Mouse (Mus musculus) left cerebral cortex, adult 2 months (tissue): ENCODE data around the gene Degs2. TPM values are rescaled to one million over a fixed set of nuclear protein-coding genes. Genes with fewer than 3 reads are reported as not detected.

Experiments used
- DNase-seq, 2 experiments: peaks; one replicate each; pipeline ENCODE4 v3.0.0; 2021 to 2022; ENCODE audit warnings: low spot score in 2 of 2, mixed read lengths in 1 of 2; ENCODE audit errors: extremely low spot score in 1 of 2
- H3K27ac ChIP-seq: fragments of 200-600 bp; 2 replicates; pipeline ENCODE4 v1.8.1; 2022
- H3K4me3 ChIP-seq: fragments of 200-600 bp; 2 replicates; pipeline ENCODE4 v1.8.1; 2022
- CTCF ChIP-seq: fragments of 200-600 bp; IDR thresholded peaks from 2 replicates; pipeline ENCODE4 v1.8.1; 2022; ENCODE audit warnings: antibody characterized with exemption, mild to moderate bottlenecking, moderate library complexity
- intact Hi-C: fragments of 180-260 bp; cut with DNase I; formaldehyde crosslinking; loops from one replicate; pipeline ENCODE4 v1.15.1; 2025
- total RNA-seq, 2 experiments: library from RNA; stranded (reverse); gene quantifications; 2 replicates each; pipeline ENCODE4 v1.2.3; 2021

Degs2 gene
- total RNA-seq, 2 experiments from 2014 or later: 4.8 to 5.5 TPM

- H3K4me3 ChIP-seq: no peak overlapping the region
- no peak for DNase-seq
Measured at GRCm38 (mm10) chr12:108694223-108694622, 7.9 kb downstream of the Degs2 start.

GRCm38 (mm10) chr12:108693592-108693991, 8.5 kb downstream of the Degs2 start:
- no peak for TF ChIP-seq CTCF
- no peak for DNase-seq
- Histone ChIP-seq H3K27ac (no peak overlapping the region), H3K4me3 (no peak overlapping the region)
- intact Hi-C loops: no loop called here

More at GRCm38 (mm10) chr12:108694223-108694622, 7.9 kb downstream of the Degs2 start:
- TF ChIP-seq CTCF: no peak
- intact Hi-C loops: no loop called here
- no peak overlapping the region for H3K27ac ChIP-seq

- intact Hi-C loops: no loop called here
- TF ChIP-seq CTCF: no peak
- Histone ChIP-seq H3K27ac (no peak overlapping the region), H3K4me3 (no peak overlapping the region)
- no peak for DNase-seq
Measured at GRCm38 (mm10) chr12:108690529-108690928, 11.6 kb downstream of the Degs2 start.

GRCm38 (mm10) chr12:108689167-108689566, 12.9 kb downstream of the Degs2 start:
- Histone ChIP-seq H3K27ac (no peak overlapping the region), H3K4me3 (no peak overlapping the region)
- intact Hi-C loops: no loop called here
- TF ChIP-seq CTCF: no peak
- DNase-seq: no peak

GRCm38 (mm10) chr12:108686926-108687325, 15.2 kb downstream of the Degs2 start:
- TF ChIP-seq CTCF: peak; percentile 11
- no peak for DNase-seq
- Histone ChIP-seq H3K4me3 (no peak overlapping the region), H3K27ac (peak overlapping the region; percentile 40; the same call in 1 of the 2 replicates)
- intact Hi-C loops: no loop called here

GRCm38 (mm10) chr12:108686463-108686862, 15.7 kb downstream of the Degs2 start:
- Histone ChIP-seq H3K27ac (peak overlapping the region; percentile 40; the same call in 1 of the 2 replicates), H3K4me3 (no peak overlapping the region)
- intact Hi-C loops: no loop called here
- no peak for DNase-seq
- no peak for TF ChIP-seq CTCF

GRCm38 (mm10) chr12:108682240-108683023, 19.7 kb downstream of the Degs2 start:
- TF ChIP-seq CTCF: no peak; the same call in 1 of the 2 replicates
- DNase-seq: no peak

GRCm38 (mm10) chr12:108680861-108681260, 21.3 kb downstream of the Degs2 start:
- H3K27ac ChIP-seq: no peak overlapping the region
- no peak for DNase-seq
- intact Hi-C loops: no loop called here
- H3K4me3 ChIP-seq: no peak overlapping the region
- no peak for TF ChIP-seq CTCF

More at GRCm38 (mm10) chr12:108682240-108683023, 19.7 kb downstream of the Degs2 start:
- peak overlapping the region; percentile 63 for H3K27ac ChIP-seq
- intact Hi-C loops: no loop called here
- H3K4me3 ChIP-seq: no peak overlapping the region

- DNase-seq: no peak
- intact Hi-C loops: no loop called here
- no peak for TF ChIP-seq CTCF
- no peak overlapping the region for H3K27ac ChIP-seq
- H3K4me3 ChIP-seq: no peak overlapping the region
Measured at GRCm38 (mm10) chr12:108678366-108678765, 23.7 kb downstream of the Degs2 start.

GRCm38 (mm10) chr12:108677116-108677515, 25.0 kb downstream of the Degs2 start:
- H3K27ac ChIP-seq: peak overlapping the region; percentile 44; the same call in 1 of the 2 replicates
- intact Hi-C loops: loop anchor here (2.0 kb wide), 1 partner anchor 122 kb away; the partner anchor contains the start of gene Evl
- no peak for DNase-seq
- TF ChIP-seq CTCF: no peak
- H3K4me3 ChIP-seq: no peak overlapping the region

- peak; percentile 46 for TF ChIP-seq CTCF
- H3K27ac ChIP-seq: peak overlapping the region; percentile 63
- H3K4me3 ChIP-seq: no peak overlapping the region
- intact Hi-C loops: loop anchor here (2.0 kb wide), 1 partner anchor 121 kb away; the partner anchor contains the start of gene Evl
- no peak for DNase-seq
Measured at GRCm38 (mm10) chr12:108675614-108676401, 26.3 kb downstream of the Degs2 start.

GRCm38 (mm10) chr12:108674916-108675315, 27.2 kb downstream of the Degs2 start:
- H3K4me3 ChIP-seq: no peak overlapping the region
- intact Hi-C loops: no loop called here
- TF ChIP-seq CTCF: no peak
- H3K27ac ChIP-seq: peak overlapping the region; percentile 5
- no peak for DNase-seq
